Mouse (Mus musculus) thymus, postnatal 0 days (tissue): Measurements from ENCODE around the gene Dhx32. TPM values are rescaled to one million over a fixed set of nuclear protein-coding genes. Genes with fewer than 3 reads are reported as not detected.

Experiments used
- polyA plus RNA-seq: library from polyadenylated mRNA; unstranded; fragments of >200 nt; fragmentation: Nextera tagmentation; extraction: Ambion mirVana; gene quantifications from 2 replicates; pipeline ENCODE4 v1.2.1, GENCODE M21; 2015

The Dhx32 gene
- polyA plus RNA-seq, 1 experiment from 2014 or later = 23.7 TPM

Other genes with a start within 250 kb of the Dhx32 start
- gene Tex36, start 180.6 kb downstream of the Dhx32 start, polyA plus RNA-seq = not detected in 2 replicates
- 17.6 and 18.7 TPM in 2 replicates for gene Edrf1, start 145.2 kb downstream of the Dhx32 start, polyA plus RNA-seq
- gene Mmp21, start 102.7 kb downstream of the Dhx32 start, polyA plus RNA-seq = 0.07 and 0.09 TPM in 2 replicates
- gene Bccip, start 73.4 kb downstream of the Dhx32 start, polyA plus RNA-seq = 133 and 135 TPM in 2 replicates
- 25.1 and 26.2 TPM in 2 replicates for gene Uros, start 72.7 kb downstream of the Dhx32 start, polyA plus RNA-seq
- 0.23 and 0.33 TPM in 2 replicates for gene Fank1, start 5.9 kb downstream of the Dhx32 start, polyA plus RNA-seq